Mouse (Mus musculus) liver, embryonic 14.5 days (tissue): ENCODE measurements at regions not wholly inside any gene's neighbourhood (a gene's known extent, or its start where the extent isn't known, plus 50 kb on each side); places are given as distances from the start of the nearest gene placed in this dataset.

Source experiments
- CTCF ChIP-seq: IDR thresholded peaks from 2 replicates; pipeline ENCODE4 v1.5.1; 2016; ENCODE audit warnings: antibody characterized with exemption, low read depth, control low read depth
- EP300 ChIP-seq: IDR thresholded peaks from 2 replicates; pipeline ENCODE4 v1.6.1; 2016; ENCODE audit warnings: antibody characterized with exemption, low read depth

- no peak for TF ChIP-seq EP300
- no peak for TF ChIP-seq CTCF
These were observed 352.9 kb downstream of the Nuak1 start for GRCm38 (mm10) chr10:84087528-84087927.
